Mouse (Mus musculus): ENCODE data around the gene Mical3. TPM values are rescaled to one million over a fixed set of nuclear protein-coding genes. Genes with fewer than 3 reads are reported as not detected.

Gene Mical3
- polyA plus RNA-seq, 1 experiment from 2014 or later: 18.0 TPM

DNA sequence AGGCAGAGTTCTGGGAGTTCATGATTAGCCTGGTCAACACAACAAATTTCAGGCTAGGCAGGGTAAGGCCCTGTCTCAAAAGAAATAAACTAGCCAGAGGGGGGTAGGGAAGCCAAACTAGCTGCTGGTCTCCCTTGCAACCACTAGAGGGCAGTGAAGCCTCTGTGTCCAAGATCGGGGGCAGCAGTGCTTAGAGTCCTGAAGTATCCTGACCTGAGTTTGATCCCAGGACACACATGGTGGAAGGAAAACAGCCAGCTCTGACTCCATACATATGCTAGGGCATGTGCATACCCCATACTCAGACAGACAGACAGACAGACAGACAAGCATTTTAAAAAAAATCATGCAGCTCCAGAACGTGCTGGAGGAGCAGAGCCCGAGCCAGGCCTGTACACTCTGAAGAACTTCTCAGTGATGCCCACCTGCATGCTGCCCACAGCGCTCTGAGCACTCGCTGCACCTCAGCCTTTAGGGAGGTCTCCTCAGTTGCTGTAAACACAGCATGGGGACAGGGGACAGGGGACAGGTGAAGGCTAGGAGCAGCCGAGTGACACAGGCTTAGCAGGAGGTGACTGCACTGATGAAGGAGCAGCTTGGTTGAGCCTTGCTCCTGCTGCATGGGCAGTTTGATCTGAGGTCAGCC lies 232.5 kb downstream of the Mical3 start:
- Histone ChIP-seq H3K27me3 (ENCODE audit: control insufficient read depth, insufficient read depth, low read length) (no peaks in the 10 kb centered on the region), H3K4me3 (ENCODE audit: low read depth, low read length) (no peak overlapping the region), H3K9ac (ENCODE audit: low read length) (no peak overlapping the region), H3K36me3 (ENCODE audit: control insufficient read depth, insufficient read depth, low read length) (no peaks in the 10 kb centered on the region; the same call in 1 of the 2 replicates), H3K9me3 (ENCODE audit: control insufficient read depth, low read length) (no peaks in the 10 kb centered on the region), H3K4me2 (ENCODE audit: low read depth, low read length, severe bottlenecking) (no peak overlapping the region), H3K27ac (ENCODE audit: low read depth, low read length) (no peak overlapping the region), H3K4me1 (replicated peaks; ENCODE audit: control insufficient read depth, insufficient read depth, low read length) (no peaks in the 10 kb centered on the region)
- ATAC-seq (replicated peaks; ENCODE audit: low FRiP score) (peak; percentile 54), DNase-seq (ENCODE audit: low spot score) (peak; percentile 71)
- 69% methylated on average over 6 of the region's 6 CpGs for WGBS

DNA sequence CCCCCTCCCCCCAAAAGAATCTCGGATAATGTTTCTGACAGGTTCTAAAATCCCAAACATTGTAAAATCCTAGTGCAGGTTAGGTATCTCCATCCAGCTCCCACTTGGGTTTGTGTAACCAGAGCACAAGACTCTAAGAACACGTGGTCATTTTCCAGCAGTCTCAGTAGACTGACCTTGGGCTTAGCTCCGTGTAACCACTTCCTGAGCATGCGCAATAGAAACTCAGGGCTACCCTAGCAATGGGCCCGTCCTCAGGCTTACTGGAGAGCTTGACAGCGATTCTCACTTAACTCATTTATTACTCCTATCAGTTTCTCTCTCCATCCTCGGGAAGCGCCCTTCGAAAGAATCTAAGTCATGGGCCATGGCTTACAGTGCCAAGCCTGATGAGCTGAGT lies 236.3 kb downstream of the Mical3 start:
- ATAC-seq (replicated peaks; ENCODE audit: low FRiP score) (no peak), DNase-seq (ENCODE audit: low spot score) (no peak)
- 95% methylated on average over 9 of the region's 9 CpGs for WGBS
- H3K4me1 ChIP-seq (replicated peaks; ENCODE audit: control insufficient read depth, insufficient read depth, low read length): no peaks in the 10 kb centered on the region
- no peaks in the 10 kb centered on the region for H3K9me3 ChIP-seq (ENCODE audit: control insufficient read depth, low read length)
- H3K4me2 ChIP-seq (ENCODE audit: low read depth, low read length, severe bottlenecking): no peak overlapping the region
- H3K27ac ChIP-seq (ENCODE audit: low read depth, low read length): no peak overlapping the region
- H3K4me3 ChIP-seq (ENCODE audit: low read depth, low read length): no peak overlapping the region
- H3K9ac ChIP-seq (ENCODE audit: low read length): no peak overlapping the region
- no peaks in the 10 kb centered on the region; the same call in 1 of the 2 replicates for H3K36me3 ChIP-seq (ENCODE audit: control insufficient read depth, insufficient read depth, low read length)
- H3K27me3 ChIP-seq (ENCODE audit: control insufficient read depth, insufficient read depth, low read length): no peaks in the 10 kb centered on the region

DNA sequence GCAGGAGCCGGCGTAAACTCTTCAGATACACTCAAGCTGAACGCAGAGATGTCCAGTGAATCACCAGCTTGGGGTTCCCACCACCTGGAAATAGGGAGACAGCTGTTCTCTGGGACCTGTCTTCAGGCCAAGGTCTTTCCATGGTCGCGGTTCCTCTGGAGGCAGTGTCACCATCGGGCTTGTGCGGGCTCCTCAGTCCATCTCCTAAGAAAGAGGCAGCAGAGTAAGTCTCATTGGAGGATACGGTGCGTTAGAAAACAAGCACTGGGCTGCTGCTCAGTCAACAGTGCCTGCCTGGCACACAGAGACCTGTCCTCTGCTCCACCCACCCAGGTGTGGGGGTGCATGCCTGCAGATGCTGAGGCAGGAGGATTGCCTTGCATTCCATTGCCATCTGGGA lies 236.7 kb downstream of the Mical3 start:
- no peaks in the 10 kb centered on the region; the same call in 1 of the 2 replicates for H3K36me3 ChIP-seq (ENCODE audit: control insufficient read depth, insufficient read depth, low read length)
- 96% methylated on average over 9 of the region's 9 CpGs for WGBS

DNA sequence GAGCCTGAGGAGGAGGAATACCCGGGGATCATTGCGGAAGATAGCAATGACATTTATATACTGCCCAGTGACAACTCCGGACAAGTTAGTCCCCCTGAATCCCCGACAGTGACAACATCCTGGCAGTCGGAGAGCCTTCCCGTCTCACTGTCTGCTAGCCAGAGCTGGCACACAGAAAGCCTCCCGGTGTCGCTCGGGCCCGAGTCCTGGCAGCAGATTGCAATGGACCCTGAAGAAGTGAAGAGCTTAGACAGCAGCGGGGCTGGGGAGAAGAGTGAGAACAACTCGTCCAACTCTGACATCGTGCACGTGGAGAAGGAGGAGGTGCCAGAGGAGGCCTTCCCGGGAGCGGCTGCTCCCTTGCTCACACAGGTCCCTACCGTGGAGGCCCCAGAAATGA lies 244.1 kb downstream of the Mical3 start:
- no peaks in the 10 kb centered on the region for H3K27me3 ChIP-seq (ENCODE audit: control insufficient read depth, insufficient read depth, low read length)
- no peak overlapping the region for H3K4me2 ChIP-seq (ENCODE audit: low read depth, low read length, severe bottlenecking)
- 92% methylated on average over 17 of the region's 17 CpGs for WGBS
- H3K36me3 ChIP-seq (ENCODE audit: control insufficient read depth, insufficient read depth, low read length): no peaks in the 10 kb centered on the region; the same call in 1 of the 2 replicates
- H3K4me3 ChIP-seq (ENCODE audit: low read depth, low read length): no peak overlapping the region
- no peaks in the 10 kb centered on the region for H3K4me1 ChIP-seq (replicated peaks; ENCODE audit: control insufficient read depth, insufficient read depth, low read length)
- no peak overlapping the region for H3K27ac ChIP-seq (ENCODE audit: low read depth, low read length)
- no peak overlapping the region for H3K9ac ChIP-seq (ENCODE audit: low read length)
- DNase-seq (ENCODE audit: low spot score): no peak
- ATAC-seq (replicated peaks; ENCODE audit: low FRiP score): no peak
- no peaks in the 10 kb centered on the region for H3K9me3 ChIP-seq (ENCODE audit: control insufficient read depth, low read length)

More for the DNA sequence above, 236.7 kb downstream of the Mical3 start:
- DNase-seq (ENCODE audit: low spot score): no peak
- ATAC-seq (replicated peaks; ENCODE audit: low FRiP score): no peak
- H3K9ac ChIP-seq (ENCODE audit: low read length): no peak overlapping the region
- H3K4me2 ChIP-seq (ENCODE audit: low read depth, low read length, severe bottlenecking): no peak overlapping the region
- H3K4me3 ChIP-seq (ENCODE audit: low read depth, low read length): no peak overlapping the region
- no peak overlapping the region for H3K27ac ChIP-seq (ENCODE audit: low read depth, low read length)
- H3K4me1 ChIP-seq (replicated peaks; ENCODE audit: control insufficient read depth, insufficient read depth, low read length): no peaks in the 10 kb centered on the region
- H3K27me3 ChIP-seq (ENCODE audit: control insufficient read depth, insufficient read depth, low read length): no peaks in the 10 kb centered on the region
- H3K9me3 ChIP-seq (ENCODE audit: control insufficient read depth, low read length): no peaks in the 10 kb centered on the region

DNA sequence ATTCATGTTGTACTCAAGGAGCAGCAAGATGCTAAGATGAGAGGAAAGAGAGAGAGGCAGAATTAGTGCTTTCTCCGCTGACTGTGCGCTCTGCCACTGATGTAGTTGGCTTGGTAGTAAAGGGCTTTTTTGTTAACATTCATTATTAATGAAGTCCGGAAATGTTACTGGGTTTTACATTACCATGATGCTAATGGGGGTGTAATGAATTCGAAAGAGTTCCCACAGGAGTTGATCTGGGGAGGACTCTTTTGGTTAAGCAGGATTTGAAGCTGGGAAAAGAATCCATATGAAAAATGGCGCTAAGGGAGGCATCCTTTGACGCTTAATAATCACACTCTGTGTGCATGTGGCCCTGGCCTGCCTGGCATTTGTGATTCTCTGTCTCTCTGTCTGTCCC lies 246.4 kb downstream of the Mical3 start:
- WGBS: 91% methylated on average over 6 of the region's 6 CpGs
- H3K9ac ChIP-seq (ENCODE audit: low read length): no peak overlapping the region
- no peaks in the 10 kb centered on the region for H3K4me1 ChIP-seq (replicated peaks; ENCODE audit: control insufficient read depth, insufficient read depth, low read length)
- H3K4me3 ChIP-seq (ENCODE audit: low read depth, low read length): no peak overlapping the region
- H3K27me3 ChIP-seq (ENCODE audit: control insufficient read depth, insufficient read depth, low read length): no peaks in the 10 kb centered on the region
- no peak overlapping the region for H3K4me2 ChIP-seq (ENCODE audit: low read depth, low read length, severe bottlenecking)
- H3K27ac ChIP-seq (ENCODE audit: low read depth, low read length): no peak overlapping the region
- H3K9me3 ChIP-seq (ENCODE audit: control insufficient read depth, low read length): no peaks in the 10 kb centered on the region
- no peaks in the 10 kb centered on the region; the same call in 1 of the 2 replicates for H3K36me3 ChIP-seq (ENCODE audit: control insufficient read depth, insufficient read depth, low read length)
- ATAC-seq (replicated peaks; ENCODE audit: low FRiP score) (no peak), DNase-seq (ENCODE audit: low spot score) (no peak)

Other genes starting within 250 kb of the Mical3 start
- gene Bid, start 214.1 kb downstream of the Mical3 start, polyA plus RNA-seq (2014; fragmentation: Nextera tagmentation; extraction: Ambion mirVana): 15.0 and 16.0 TPM in 2 replicates
- 8.7 and 9.0 TPM in 2 replicates for gene Pex26, start 52.7 kb upstream of the Mical3 start, polyA plus RNA-seq (2014; fragmentation: Nextera tagmentation; extraction: Ambion mirVana)
- 0.35 and 0.39 TPM in 2 replicates for gene Tuba8, start 79.7 kb upstream of the Mical3 start, polyA plus RNA-seq (2014; fragmentation: Nextera tagmentation; extraction: Ambion mirVana)
- 1.2 and 1.3 TPM in 2 replicates for gene Usp18, start 114.9 kb upstream of the Mical3 start, polyA plus RNA-seq (2014; fragmentation: Nextera tagmentation; extraction: Ambion mirVana)
- 1.2 and 1.3 TPM in 2 replicates for gene Slc6a13, start 169.2 kb upstream of the Mical3 start, polyA plus RNA-seq (2014; fragmentation: Nextera tagmentation; extraction: Ambion mirVana)
- gene Slc6a12, start 212.1 kb upstream of the Mical3 start, polyA plus RNA-seq (2014; fragmentation: Nextera tagmentation; extraction: Ambion mirVana): 0.15 TPM in 1 of 2 replicates, not detected in the other

Data from forebrain, embryonic 11.5 days (tissue).